Mouse (Mus musculus): Measurements from ENCODE around the gene Atp9a. TPM values are rescaled to one million over a fixed set of nuclear protein-coding genes. Genes with fewer than 3 reads are reported as not detected.
"Not testable (repeated sequence)": the region's sequence is repeated elsewhere in the genome, so short reads cannot be mapped to it uniquely, and the experiment has no call there.

Gene Atp9a
- total RNA-seq (2021): 100 to 1,000 TPM; 390 to 450 TPM

DNA sequence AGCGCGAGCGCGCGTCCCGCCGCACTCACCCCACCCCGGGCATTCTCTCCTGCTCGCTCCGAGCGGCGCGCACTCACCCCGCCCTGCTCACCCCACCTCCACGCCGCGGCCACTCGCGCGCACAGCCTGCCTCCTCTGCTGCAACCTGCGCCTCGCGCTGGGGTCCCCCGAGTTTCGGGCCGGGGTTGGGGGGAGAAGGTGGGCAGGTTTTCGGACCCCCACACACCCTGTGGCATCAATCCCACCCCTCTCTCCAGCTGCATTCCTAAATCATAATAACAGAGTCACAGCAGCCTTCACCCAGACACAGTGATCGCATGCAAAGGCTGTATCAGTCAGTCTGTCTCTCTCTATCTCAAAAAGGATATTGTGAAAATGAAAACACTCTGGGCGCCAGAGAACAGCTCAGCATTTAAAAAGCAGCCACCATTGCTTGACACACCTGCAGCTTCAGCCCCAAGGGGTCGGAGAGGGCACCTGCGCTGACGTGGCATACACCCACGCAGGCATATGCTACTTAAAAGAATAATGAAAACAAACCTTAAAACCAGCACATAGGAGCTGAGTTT, at the start of gene Atp9a:
Atp9a (minus strand) TSS at position 351 of the 569 bp plus-strand sequence.
- intact Hi-C loops (cut with DNase I): loop anchor here (5.0 kb wide), 1 partner anchor 50 kb away; no protein-coding TSS in a partner anchor
- peak; percentile 79 to 87 for DNase-seq (ENCODE audit: low spot score in 2 of 2)

DNA sequence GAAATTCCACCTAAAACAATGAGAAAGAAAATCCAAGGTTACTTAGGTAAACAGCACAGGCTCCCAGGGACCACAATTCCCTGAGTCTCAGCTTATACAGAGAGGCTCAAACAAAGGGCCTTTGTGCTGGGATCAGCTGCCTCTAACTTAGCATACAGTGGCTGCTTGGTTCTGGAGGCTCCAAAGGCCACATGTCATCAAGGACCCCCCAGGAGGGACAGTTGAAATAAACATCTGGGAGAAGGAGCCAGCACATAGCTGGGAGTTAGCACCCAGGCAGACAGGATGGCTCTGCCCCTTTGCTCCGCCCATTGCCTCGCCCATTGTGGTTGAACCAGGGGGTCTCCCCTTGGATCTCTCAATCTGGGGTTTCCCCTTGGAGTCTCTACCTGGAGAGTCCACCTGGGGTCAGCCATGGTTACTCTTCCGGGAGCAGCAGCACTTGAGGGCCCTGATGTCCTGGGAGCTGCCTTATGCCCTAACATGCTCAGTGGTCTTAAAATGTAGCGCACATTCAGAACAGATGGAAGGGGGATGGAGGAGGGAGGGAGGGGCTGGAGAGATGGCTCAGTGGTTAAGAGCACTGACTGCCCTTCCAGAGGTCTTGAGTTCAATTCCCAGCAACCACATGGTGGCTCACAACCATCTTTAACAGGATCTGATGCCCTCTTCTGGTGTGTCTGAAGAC, 49.0 kb upstream of the Atp9a start:
- no peak for DNase-seq (ENCODE audit: low spot score in 2 of 2)

GRCm38 (mm10) chr2:168786174-168786573, 44.0 kb upstream of the Atp9a start:
- no peak for DNase-seq (ENCODE audit: low spot score in 2 of 2)
- intact Hi-C loops (cut with DNase I): no loop called here

More for the DNA sequence above, 49.0 kb upstream of the Atp9a start:
- intact Hi-C loops (cut with DNase I): no loop called here

DNA sequence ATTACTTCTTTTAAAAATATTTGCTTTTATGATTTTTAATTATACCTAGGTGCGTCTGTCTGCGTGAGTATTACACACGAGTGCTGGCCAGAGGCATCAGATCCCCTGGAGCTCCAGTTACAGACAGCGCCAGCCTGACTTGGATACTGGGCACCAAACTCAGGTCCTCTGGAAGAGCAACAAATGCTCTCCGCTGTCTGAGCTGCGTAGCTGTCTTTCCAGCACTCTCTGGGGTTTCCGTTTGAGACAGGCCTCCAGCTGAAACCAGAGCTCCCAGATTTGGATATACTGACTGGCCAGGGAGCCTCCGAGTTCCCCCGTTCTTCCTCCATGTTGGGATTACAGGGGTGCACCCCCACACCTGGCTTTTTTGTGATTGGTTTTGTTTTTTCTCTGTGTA, 38.4 kb upstream of the Atp9a start:
- intact Hi-C loops (cut with DNase I): no loop called here
- no peak for DNase-seq (ENCODE audit: low spot score in 2 of 2)

GRCm38 (mm10) chr2:168780024-168780423, 37.8 kb upstream of the Atp9a start:
- intact Hi-C loops (cut with DNase I): no loop called here
- DNase-seq (ENCODE audit: low spot score in 2 of 2): no peak

DNA sequence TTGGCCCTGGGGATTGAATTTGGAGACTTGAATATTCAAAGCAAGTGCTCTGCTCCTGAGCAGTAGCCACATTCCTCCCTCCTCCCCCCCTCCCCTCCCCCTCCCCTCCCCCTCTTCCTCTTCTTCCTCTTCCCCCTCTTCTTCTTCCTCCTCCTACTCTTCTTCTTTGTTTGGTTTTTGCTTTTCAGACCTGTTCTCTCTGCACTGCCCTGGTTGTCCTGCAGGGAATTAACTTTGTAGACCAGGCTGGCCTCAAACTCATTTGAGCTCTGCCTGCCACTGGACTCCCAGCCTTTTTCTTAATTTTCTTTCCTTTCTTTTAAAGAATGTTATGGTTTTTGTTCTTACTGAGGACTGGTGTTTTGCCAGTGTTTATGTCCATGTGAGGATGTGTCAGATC, 35.3 kb upstream of the Atp9a start:
- intact Hi-C loops (cut with DNase I): no loop called here
- no peak for DNase-seq (ENCODE audit: low spot score in 2 of 2)

GRCm38 (mm10) chr2:168776238-168776637, 34.0 kb upstream of the Atp9a start:
- intact Hi-C loops (cut with DNase I): no loop called here
- no peak for DNase-seq (ENCODE audit: low spot score in 2 of 2)

DNA sequence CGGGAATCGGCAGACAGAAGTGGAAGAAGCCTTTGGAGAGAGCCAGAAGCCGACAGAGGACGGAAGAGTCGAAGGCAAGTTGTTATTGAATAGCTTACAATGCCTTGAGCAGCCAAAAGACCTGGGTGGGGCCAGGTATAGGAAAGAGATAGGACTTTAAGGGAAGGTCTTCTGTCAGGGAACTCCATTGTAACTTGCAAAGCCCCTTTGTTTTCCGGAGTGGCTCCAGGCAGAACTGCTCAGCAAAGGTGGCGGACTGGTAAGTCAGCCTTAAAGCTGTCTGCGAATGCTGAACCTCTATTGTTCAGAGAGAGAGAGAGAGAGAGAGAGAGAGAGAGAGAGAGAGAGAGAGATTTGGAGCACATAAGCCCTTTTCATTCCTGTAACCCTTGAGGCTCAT, 27.1 kb upstream of the Atp9a start:
- DNase-seq (ENCODE audit: low spot score in 2 of 2): no peak
- intact Hi-C loops (cut with DNase I): loop anchor here (5.0 to 10.0 kb wide), 2 partner anchors 76 to 103 kb away; no protein-coding TSS in a partner anchor

- no peak for DNase-seq (ENCODE audit: low spot score in 2 of 2)
- intact Hi-C loops (cut with DNase I): loop anchor here (5.0 to 10.0 kb wide), 2 partner anchors 77 to 105 kb away; no protein-coding TSS in a partner anchor
Observed at GRCm38 (mm10) chr2:168767582-168767981, 25.4 kb upstream of the Atp9a start, which contains the start of gene Sall4. Gene Sall4, minus strand, starts transcription at chr2:168767943.

- intact Hi-C loops (cut with DNase I): loop anchor here (5.0 to 10.0 kb wide), 2 partner anchors 78 to 106 kb away; no protein-coding TSS in a partner anchor
- DNase-seq (ENCODE audit: low spot score in 2 of 2): no peak
Observed at GRCm38 (mm10) chr2:168766538-168767361, 24.5 kb upstream of the Atp9a start.

DNA sequence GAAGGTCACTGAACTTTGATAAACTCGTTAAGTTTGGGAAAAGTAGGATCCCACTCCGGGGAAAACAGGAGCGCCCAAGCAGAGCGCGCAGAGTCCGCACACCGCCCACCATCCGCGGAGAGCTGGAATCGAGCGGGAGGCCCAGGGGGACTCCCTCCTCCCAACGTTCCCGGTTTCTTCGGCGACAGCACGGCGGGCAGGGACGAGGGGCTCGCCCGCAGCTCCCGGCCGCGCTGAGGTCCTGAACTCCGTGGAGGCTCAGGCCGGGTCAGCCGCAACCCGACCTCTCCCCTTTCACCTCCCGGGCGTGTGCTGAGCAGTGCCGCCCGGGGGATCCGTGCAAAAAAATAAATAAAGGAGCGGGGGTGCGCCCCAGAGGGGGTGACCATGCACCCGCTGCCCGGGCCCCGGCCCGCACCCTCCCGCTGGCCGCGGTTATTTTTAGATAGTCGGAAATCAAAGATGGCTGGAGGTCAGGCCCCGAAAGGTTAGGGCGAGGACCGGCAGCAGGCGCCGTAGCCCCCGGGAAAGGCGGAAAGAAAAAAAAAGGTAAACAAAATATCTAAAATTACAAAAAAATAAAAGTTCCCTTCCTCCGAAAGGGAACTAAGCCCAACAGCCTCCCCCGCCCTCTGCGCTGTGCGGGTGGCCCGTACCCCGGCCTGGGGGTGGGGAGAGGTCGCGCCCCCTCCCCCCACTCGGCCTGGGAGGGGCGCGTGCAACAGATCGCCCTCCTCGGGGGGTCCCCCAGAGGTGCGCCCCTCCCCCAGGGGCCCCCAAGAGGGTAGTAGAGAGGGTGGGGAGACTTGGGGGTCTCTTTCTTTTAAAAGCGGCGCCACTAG, 23.7 kb upstream of the Atp9a start:
- intact Hi-C loops (cut with DNase I): loop anchor here (5.0 to 10.0 kb wide), 2 partner anchors 79 to 106 kb away; no protein-coding TSS in a partner anchor
- DNase-seq (ENCODE audit: low spot score in 2 of 2): no peak

DNA sequence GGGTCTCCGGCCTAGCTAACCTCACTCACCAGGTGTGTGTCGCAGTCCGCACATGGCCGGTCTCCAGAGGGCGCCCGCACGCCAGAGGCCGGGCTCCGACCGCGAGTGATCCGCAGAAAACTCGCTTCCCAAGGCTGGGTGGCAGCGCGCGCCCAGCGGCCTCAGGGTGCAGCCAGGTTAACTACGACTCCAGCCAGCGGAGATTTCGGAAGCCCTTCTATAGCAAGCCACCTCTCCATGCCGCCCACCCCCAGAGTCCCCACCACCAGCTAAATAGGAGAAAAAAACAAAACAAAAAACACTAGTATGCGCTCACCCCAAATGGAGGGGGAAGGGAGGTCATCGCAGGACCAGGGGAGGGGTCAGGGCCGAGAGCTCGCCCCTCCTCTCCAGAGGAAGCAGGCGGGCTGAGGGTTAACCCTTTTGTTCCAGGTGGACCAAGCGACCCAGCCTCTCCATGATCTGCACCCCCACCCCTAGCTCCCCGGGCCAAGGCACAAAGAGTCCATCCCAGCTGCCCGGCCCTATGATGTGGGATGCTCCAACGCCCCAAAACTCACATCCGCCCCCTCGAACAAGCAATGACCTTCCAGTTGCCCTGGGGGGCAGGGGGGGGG, 23.0 kb upstream of the Atp9a start:
- peak in 1 of 2 experiments; percentile 29 for DNase-seq (ENCODE audit: low spot score in 2 of 2)
- intact Hi-C loops (cut with DNase I): loop anchor here (5.0 to 10.0 kb wide), 2 partner anchors 80 to 107 kb away; no protein-coding TSS in a partner anchor

GRCm38 (mm10) chr2:168764460-168764867, 22.3 kb upstream of the Atp9a start:
- intact Hi-C loops (cut with DNase I): loop anchor here (10.0 kb wide), 1 partner anchor 80 kb away; no protein-coding TSS in a partner anchor
- DNase-seq (ENCODE audit: low spot score in 2 of 2): no peak

DNA sequence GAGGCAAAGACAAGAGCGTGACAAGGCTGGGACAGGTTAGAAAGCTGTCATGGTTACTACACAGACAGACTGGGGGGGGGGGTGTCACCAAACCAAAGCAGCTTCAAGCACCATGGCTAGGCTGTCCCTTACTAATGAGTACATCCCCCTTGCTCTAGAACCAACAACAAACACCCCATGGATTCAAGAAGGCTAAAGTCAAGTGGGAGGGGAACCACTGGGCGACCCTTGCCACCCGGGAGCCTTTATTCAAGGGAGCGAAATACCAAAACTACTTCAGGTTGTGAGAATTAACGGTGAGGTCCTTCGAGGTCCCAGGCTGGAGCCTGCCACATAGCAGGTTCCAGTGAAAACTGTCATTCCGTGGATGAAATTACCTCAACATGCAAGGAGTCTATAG, 21.6 kb upstream of the Atp9a start:
- intact Hi-C loops (cut with DNase I): loop anchor here (10.0 kb wide), 1 partner anchor 81 kb away; no protein-coding TSS in a partner anchor

DNA sequence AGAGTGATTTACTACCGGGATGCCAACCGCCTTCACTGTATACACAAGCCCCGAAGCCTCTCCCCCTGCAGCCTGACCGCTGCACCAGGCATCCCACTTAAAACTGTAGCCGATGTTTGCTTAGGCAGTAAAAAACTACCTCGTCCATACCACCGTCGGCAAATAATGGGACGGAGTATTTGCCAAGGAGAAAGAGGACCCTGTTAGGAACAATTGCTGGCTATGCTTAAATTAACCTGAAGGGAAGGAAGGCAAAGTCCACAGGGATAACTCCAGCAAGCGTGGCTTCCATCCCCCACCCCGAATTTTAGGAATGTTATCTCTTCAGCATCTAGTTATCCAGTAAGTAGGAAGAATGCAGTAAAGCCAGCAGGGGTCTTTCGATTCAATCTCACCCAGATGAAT, 20.2 kb upstream of the Atp9a start:
- no peak for DNase-seq (ENCODE audit: low spot score in 2 of 2)

More for the DNA sequence above, 21.6 kb upstream of the Atp9a start:
- no peak for DNase-seq (ENCODE audit: low spot score in 2 of 2)

GRCm38 (mm10) chr2:168761954-168762353, 19.7 kb upstream of the Atp9a start:
- intact Hi-C loops (cut with DNase I): loop anchor here (10.0 kb wide), 1 partner anchor 83 kb away; no protein-coding TSS in a partner anchor
- no peak for DNase-seq (ENCODE audit: low spot score in 2 of 2)

More for the DNA sequence above, 20.2 kb upstream of the Atp9a start:
- intact Hi-C loops (cut with DNase I): loop anchor here (10.0 kb wide), 1 partner anchor 82 kb away; no protein-coding TSS in a partner anchor

GRCm38 (mm10) chr2:168761141-168761540, 18.9 kb upstream of the Atp9a start:
- intact Hi-C loops (cut with DNase I): loop anchor here (10.0 kb wide), 1 partner anchor 84 kb away; no protein-coding TSS in a partner anchor
- DNase-seq (ENCODE audit: low spot score in 2 of 2): no peak

DNA sequence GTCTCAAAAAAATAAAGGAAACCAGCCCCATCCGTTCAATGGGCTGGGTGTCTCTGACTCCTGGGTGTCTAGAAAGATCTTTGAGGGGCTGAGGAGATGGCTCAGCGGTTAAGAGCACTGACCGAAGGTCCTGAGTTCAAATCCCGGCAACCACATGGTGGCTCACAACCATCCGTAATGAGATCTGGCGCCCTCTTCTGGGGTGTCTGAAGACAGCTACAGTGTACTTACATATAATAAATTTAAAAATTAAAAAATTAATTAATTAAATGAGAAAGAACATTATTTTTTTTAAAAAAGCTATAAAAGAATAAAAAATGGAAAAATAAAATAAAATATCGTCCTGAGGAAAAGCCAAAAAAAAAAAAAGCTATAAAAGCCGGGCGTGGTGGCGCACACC, 2.2 kb upstream of the Atp9a start:
- intact Hi-C loops (cut with DNase I): loop anchor here (5.0 kb wide), 1 partner anchor 52 kb away; no protein-coding TSS in a partner anchor
- not testable (repeated sequence) for DNase-seq (ENCODE audit: low spot score in 2 of 2)
